Mouse (Mus musculus) lung, embryonic 15.5 days (tissue): ENCODE measurements around the gene Vav3. TPM values are rescaled to one million over a fixed set of nuclear protein-coding genes. Genes with fewer than 3 reads are reported as not detected.

ENCODE experiments used
- ATAC-seq: fragments of 200-750 bp; cut with Nextera tagmentation; 2 replicates; pipeline ENCODE4 v1.8.0; 2017; ENCODE audit warnings: moderate number of reproducible peaks, borderline replicate concordance; ENCODE audit not compliant: low FRiP score, low TSS enrichment; ENCODE audit errors: extremely low read depth
- H3K27ac ChIP-seq: fragments of 300-500 bp; sonication (generic); 2 replicates; pipeline ENCODE4 v1.5.1; 2015; ENCODE audit warnings: moderate library complexity, mild to moderate bottlenecking, inconsistent platforms
- H3K27me3 ChIP-seq: fragments of 300-500 bp; sonication (generic); 2 replicates; pipeline ENCODE4 v1.6.1; 2015; ENCODE audit warnings: inconsistent platforms
- H3K36me3 ChIP-seq: fragments of 300-500 bp; sonication (generic); 2 replicates; pipeline ENCODE4 v1.6.1; 2015; ENCODE audit warnings: inconsistent platforms
- H3K4me1 ChIP-seq: fragments of 300-500 bp; sonication (generic); 2 replicates; pipeline ENCODE4 v1.6.1; 2015; ENCODE audit warnings: inconsistent platforms
- H3K4me2 ChIP-seq: fragments of 300-500 bp; sonication (generic); 2 replicates; pipeline ENCODE4 v1.6.1; 2015; ENCODE audit warnings: inconsistent platforms, mild to moderate bottlenecking, moderate library complexity
- H3K4me3 ChIP-seq: fragments of 300-500 bp; sonication (generic); 2 replicates; pipeline ENCODE4 v1.5.1; 2015; ENCODE audit warnings: mild to moderate bottlenecking, inconsistent platforms
- H3K9ac ChIP-seq: fragments of 300-500 bp; sonication (generic); 2 replicates; pipeline ENCODE4 v1.6.1; 2015; ENCODE audit warnings: inconsistent platforms
- H3K9me3 ChIP-seq: fragments of 300-500 bp; sonication (generic); 2 replicates; pipeline ENCODE4 v1.6.1; 2016; ENCODE audit warnings: inconsistent platforms
- WGBS: fragments of 180-500 bp; shearing (Covaris S2); methylation state at CpG from one replicate; pipeline ENCODE4 v1.1.7; 2015; 5-methylcytosine and 5-hydroxymethylcytosine counted together
- polyA plus RNA-seq: library from polyadenylated mRNA; unstranded; fragments of >200 nt; fragmentation: Nextera tagmentation; extraction: Ambion mirVana; gene quantifications from 2 replicates; pipeline ENCODE4 v1.2.1, GENCODE M21; 2015

The Vav3 gene
- polyA plus RNA-seq, 1 experiment from 2014 or later: 8.4 TPM

- Histone ChIP-seq H3K27ac (no peak overlapping the region), H3K27me3 (no peaks in the 10 kb centered on the region), H3K36me3 (no peaks in the 10 kb centered on the region), H3K4me3 (no peak overlapping the region), H3K4me2 (no peak overlapping the region), H3K4me1 (0 out of 2 replicates have a peak, but pooled peaks cover 2% of the 10 kb centered on the region), H3K9ac (no peak overlapping the region), H3K9me3 (no peaks in the 10 kb centered on the region)
- no peak for ATAC-seq
- 35% methylated on average over 5 of the region's 5 CpGs for WGBS
Measured at GRCm38 (mm10) chr3:109355158-109355557, 14.7 kb downstream of the Vav3 start.

GRCm38 (mm10) chr3:109360746-109361145, 20.3 kb downstream of the Vav3 start:
- Histone ChIP-seq H3K4me3 (no peak overlapping the region), H3K4me1 (peaks cover 11% of the 10 kb centered on the region; the same call in 1 of the 2 replicates), H3K27ac (no peak overlapping the region), H3K9me3 (no peaks in the 10 kb centered on the region), H3K9ac (no peak overlapping the region), H3K27me3 (no peaks in the 10 kb centered on the region), H3K4me2 (no peak overlapping the region), H3K36me3 (no peaks in the 10 kb centered on the region)
- WGBS: 65% methylated on average over 4 of the region's 4 CpGs
- no peak for ATAC-seq

GRCm38 (mm10) chr3:109361882-109362281, 21.4 kb downstream of the Vav3 start:
- Histone ChIP-seq H3K4me2 (no peak overlapping the region), H3K9ac (no peak overlapping the region), H3K27ac (no peak overlapping the region), H3K27me3 (no peaks in the 10 kb centered on the region), H3K4me1 (peaks cover 19% of the 10 kb centered on the region), H3K4me3 (no peak overlapping the region), H3K9me3 (no peaks in the 10 kb centered on the region), H3K36me3 (no peaks in the 10 kb centered on the region)
- 68% methylated on average over 5 of the region's 5 CpGs for WGBS
- ATAC-seq: no peak

GRCm38 (mm10) chr3:109362310-109362709, 21.9 kb downstream of the Vav3 start:
- no peak for ATAC-seq
- no peaks in the 10 kb centered on the region for H3K9me3 ChIP-seq
- no peak overlapping the region for H3K4me2 ChIP-seq
- H3K9ac ChIP-seq: no peak overlapping the region
- H3K36me3 ChIP-seq: no peaks in the 10 kb centered on the region
- no peak overlapping the region for H3K27ac ChIP-seq
- no peak overlapping the region for H3K4me3 ChIP-seq
- 74% methylated on average over 3 of the region's 3 CpGs for WGBS
- peaks cover 19% of the 10 kb centered on the region for H3K4me1 ChIP-seq
- H3K27me3 ChIP-seq: no peaks in the 10 kb centered on the region

- no peaks in the 10 kb centered on the region for H3K36me3 ChIP-seq
- no peaks in the 10 kb centered on the region for H3K9me3 ChIP-seq
- H3K27ac ChIP-seq: 0 out of 2 replicates have a peak overlapping the region, but pooled peaks have one; percentile 37
- H3K4me3 ChIP-seq: no peak overlapping the region
- H3K9ac ChIP-seq: no peak overlapping the region
- peaks cover 22% of the 10 kb centered on the region for H3K4me1 ChIP-seq
- no peaks in the 10 kb centered on the region for H3K27me3 ChIP-seq
- H3K4me2 ChIP-seq: no peak overlapping the region
- 28% methylated on average over 5 of the region's 5 CpGs for WGBS
- peak; percentile 55; the same call in 1 of the 2 replicates for ATAC-seq
Measured at GRCm38 (mm10) chr3:109363522-109363921, 23.1 kb downstream of the Vav3 start.

GRCm38 (mm10) chr3:109365875-109366274, 25.4 kb downstream of the Vav3 start:
- WGBS: 86% methylated on average over 2 of the region's 2 CpGs
- no peak overlapping the region for H3K4me2 ChIP-seq
- H3K4me3 ChIP-seq: no peak overlapping the region
- H3K27me3 ChIP-seq: no peaks in the 10 kb centered on the region
- H3K4me1 ChIP-seq: peaks cover 22% of the 10 kb centered on the region
- no peak overlapping the region for H3K27ac ChIP-seq
- no peaks in the 10 kb centered on the region for H3K9me3 ChIP-seq
- no peak overlapping the region for H3K9ac ChIP-seq
- ATAC-seq: no peak
- H3K36me3 ChIP-seq: no peaks in the 10 kb centered on the region

- Histone ChIP-seq H3K9me3 (no peaks in the 10 kb centered on the region), H3K4me2 (no peak overlapping the region), H3K27me3 (no peaks in the 10 kb centered on the region), H3K4me1 (peaks cover 22% of the 10 kb centered on the region), H3K27ac (no peak overlapping the region), H3K4me3 (no peak overlapping the region), H3K9ac (no peak overlapping the region), H3K36me3 (no peaks in the 10 kb centered on the region)
- no peak for ATAC-seq
- 38% methylated on average over 7 of the region's 7 CpGs for WGBS
Measured at GRCm38 (mm10) chr3:109366411-109366851, 26.0 kb downstream of the Vav3 start.

- no peaks in the 10 kb centered on the region for H3K27me3 ChIP-seq
- no peak overlapping the region for H3K4me3 ChIP-seq
- ATAC-seq: peak; percentile 70; the same call in 1 of the 2 replicates
- no peak overlapping the region for H3K9ac ChIP-seq
- H3K4me2 ChIP-seq: no peak overlapping the region
- peak overlapping the region; percentile 29 for H3K27ac ChIP-seq
- no peaks in the 10 kb centered on the region for H3K9me3 ChIP-seq
- H3K4me1 ChIP-seq: peaks cover 15% of the 10 kb centered on the region
- 54% methylated on average over 9 of the region's 9 CpGs for WGBS
- H3K36me3 ChIP-seq: no peaks in the 10 kb centered on the region
Measured at GRCm38 (mm10) chr3:109368383-109369289, 28.2 kb downstream of the Vav3 start.

- Histone ChIP-seq H3K27me3 (no peaks in the 10 kb centered on the region), H3K4me2 (no peak overlapping the region), H3K9ac (no peak overlapping the region), H3K27ac (no peak overlapping the region), H3K4me1 (peaks cover 7% of the 10 kb centered on the region; the same call in 1 of the 2 replicates), H3K4me3 (no peak overlapping the region), H3K9me3 (no peaks in the 10 kb centered on the region), H3K36me3 (no peaks in the 10 kb centered on the region)
- WGBS: no CpG with 5 or more reads among the region's 1 CpGs
- ATAC-seq: no peak
Measured at GRCm38 (mm10) chr3:109371576-109371975, 31.1 kb downstream of the Vav3 start.

- Histone ChIP-seq H3K27me3 (no peaks in the 10 kb centered on the region), H3K9ac (no peak overlapping the region), H3K4me2 (no peak overlapping the region), H3K27ac (no peak overlapping the region), H3K9me3 (no peaks in the 10 kb centered on the region), H3K4me1 (peaks cover 6% of the 10 kb centered on the region; the same call in 1 of the 2 replicates), H3K4me3 (no peak overlapping the region), H3K36me3 (no peaks in the 10 kb centered on the region)
- WGBS: 78% methylated on average over 4 of the region's 4 CpGs
- ATAC-seq: no peak
Measured at GRCm38 (mm10) chr3:109372678-109373077, 32.2 kb downstream of the Vav3 start.

- H3K4me2 ChIP-seq: no peak overlapping the region
- no peak overlapping the region for H3K9ac ChIP-seq
- no peak overlapping the region for H3K4me3 ChIP-seq
- WGBS: 77% methylated on average over 4 of the region's 4 CpGs
- no peaks in the 10 kb centered on the region for H3K9me3 ChIP-seq
- ATAC-seq: no peak
- no peaks in the 10 kb centered on the region for H3K27me3 ChIP-seq
- no peaks in the 10 kb centered on the region for H3K36me3 ChIP-seq
- H3K4me1 ChIP-seq: no peaks in the 10 kb centered on the region
- H3K27ac ChIP-seq: no peak overlapping the region
Measured at GRCm38 (mm10) chr3:109378278-109378677, 37.8 kb downstream of the Vav3 start.

- H3K4me2 ChIP-seq: no peak overlapping the region
- H3K4me3 ChIP-seq: no peak overlapping the region
- H3K27me3 ChIP-seq: no peaks in the 10 kb centered on the region
- ATAC-seq: no peak
- WGBS: 69% methylated on average over 6 of the region's 6 CpGs
- no peaks in the 10 kb centered on the region for H3K9me3 ChIP-seq
- H3K4me1 ChIP-seq: no peaks in the 10 kb centered on the region
- H3K36me3 ChIP-seq: no peaks in the 10 kb centered on the region
- no peak overlapping the region for H3K27ac ChIP-seq
- no peak overlapping the region for H3K9ac ChIP-seq
Measured at GRCm38 (mm10) chr3:109378684-109379083, 38.2 kb downstream of the Vav3 start.
